Mouse (Mus musculus) stomach, adult 2 months (tissue): ENCODE data around the gene Nectin4. TPM values are rescaled to one million over a fixed set of nuclear protein-coding genes. Genes with fewer than 3 reads are reported as not detected.

Experiments
- polyA plus RNA-seq: library from polyadenylated mRNA; depleted of rRNA; stranded (reverse); fragments of >200 nt; gene quantifications from 2 replicates; pipeline ENCODE4 v1.2.3, GENCODE M21; 2012; rRNA removed

Nectin4 gene
- polyA plus RNA-seq, result 10.8 and 11.6 TPM in 2 replicates

GRCm38 (mm10) chr1:171369845-171370556, at the start of gene Nectin4:
Gene Nectin4 (plus strand): TSS chr1:171370099.

GRCm38 (mm10) chr1:171328839-171329432, 41.0 kb upstream of the Nectin4 start, which contains the start of gene Dedd:
Gene Dedd (plus strand): TSS chr1:171329145.

GRCm38 (mm10) chr1:171345225-171346094, 24.4 kb upstream of the Nectin4 start, which contains the start of the genes Nit1 and Pfdn2:
Gene Nit1 (minus strand): TSS chr1:171345646.
Gene Pfdn2 (plus strand): TSS chr1:171345670.

GRCm38 (mm10) chr1:171360656-171361055, 9.2 kb upstream of the Nectin4 start, which contains the start of gene Klhdc9:
Gene Klhdc9 (minus strand): TSS chr1:171360798.

GRCm38 (mm10) chr1:171388376-171389102, 18.6 kb downstream of the Nectin4 start, which contains the start of gene Arhgap30:
Gene Arhgap30 (plus strand): TSS chr1:171388954.

GRCm38 (mm10) chr1:171410947-171411484, 41.1 kb downstream of the Nectin4 start, which contains the start of gene Usf1:
Gene Usf1 (plus strand): TSS chr1:171411313.

GRCm38 (mm10) chr1:171418660-171419059, 48.8 kb downstream of the Nectin4 start, which contains the start of gene Tstd1:
Gene Tstd1 (plus strand): TSS chr1:171418872.

GRCm38 (mm10) chr1:171437264-171438013, 67.5 kb downstream of the Nectin4 start, which contains the start of gene F11r:
Gene F11r (plus strand): TSS chr1:171437535.

Other genes with a start within 250 kb of the Nectin4 start
- gene Sdhc, start 219.5 kb upstream of the Nectin4 start, polyA plus RNA-seq, result 87.8 and 99.3 TPM in 2 replicates
- 0.87 and 1.1 TPM in 2 replicates for gene Mpz, start 219.4 kb upstream of the Nectin4 start, polyA plus RNA-seq
- 41.3 and 54.6 TPM in 2 replicates for gene Pcp4l1, start 173.8 kb upstream of the Nectin4 start, polyA plus RNA-seq
- 0.04 and 0.11 TPM in 2 replicates for gene Nr1i3, start 156.1 kb upstream of the Nectin4 start, polyA plus RNA-seq
- 20.4 and 21.3 TPM in 2 replicates for gene Tomm40l, start 147.6 kb upstream of the Nectin4 start, polyA plus RNA-seq
- 0.42 and 1.5 TPM in 2 replicates for gene Apoa2, start 145.0 kb upstream of the Nectin4 start, polyA plus RNA-seq
- gene Fcer1g, start 135.7 kb upstream of the Nectin4 start, polyA plus RNA-seq, result 16.4 and 22.5 TPM in 2 replicates
- gene Adamts4, start 119.7 kb upstream of the Nectin4 start, polyA plus RNA-seq, result 2.8 and 2.9 TPM in 2 replicates
- 62.4 and 62.6 TPM in 2 replicates for gene Ndufs2, start 118.7 kb upstream of the Nectin4 start, polyA plus RNA-seq
- 40.4 and 47.1 TPM in 2 replicates for gene B4galt3, start 99.8 kb upstream of the Nectin4 start, polyA plus RNA-seq
- gene Ppox, start 88.9 kb upstream of the Nectin4 start, polyA plus RNA-seq, result 16.4 and 17.4 TPM in 2 replicates
- 19.0 and 19.2 TPM in 2 replicates for gene Usp21, start 82.1 kb upstream of the Nectin4 start, polyA plus RNA-seq
- 8.7 and 9.2 TPM in 2 replicates for gene Ufc1, start 75.1 kb upstream of the Nectin4 start, polyA plus RNA-seq
- gene Dedd, start 41.0 kb upstream of the Nectin4 start, polyA plus RNA-seq, result 16.3 and 18.4 TPM in 2 replicates
- gene Nit1, start 24.5 kb upstream of the Nectin4 start, polyA plus RNA-seq, result 39.2 and 41.0 TPM in 2 replicates
- 1.2 and 1.9 TPM in 2 replicates for gene Pfdn2, start 24.4 kb upstream of the Nectin4 start, polyA plus RNA-seq
- gene Klhdc9, start 9.3 kb upstream of the Nectin4 start, polyA plus RNA-seq, result 0.18 and 0.57 TPM in 2 replicates
- gene Arhgap30, start 18.9 kb downstream of the Nectin4 start, polyA plus RNA-seq, result 1.1 and 1.5 TPM in 2 replicates
- gene Usf1, start 41.2 kb downstream of the Nectin4 start, polyA plus RNA-seq, result 35.3 and 39.4 TPM in 2 replicates
- gene Tstd1, start 48.8 kb downstream of the Nectin4 start, polyA plus RNA-seq, result 26.3 and 54.4 TPM in 2 replicates
- 43.0 and 50.4 TPM in 2 replicates for gene F11r, start 67.4 kb downstream of the Nectin4 start, polyA plus RNA-seq
- gene Alyref2, start 133.4 kb downstream of the Nectin4 start, polyA plus RNA-seq, result 0.88 and 2.0 TPM in 2 replicates
- gene Itln1, start 165.2 kb downstream of the Nectin4 start, polyA plus RNA-seq, result 2.5 and 36.8 TPM in 2 replicates
- gene Cd244a, start 189.1 kb downstream of the Nectin4 start, polyA plus RNA-seq, result 0.10 TPM in 1 of 2 replicates, not detected in the other
- gene Ly9, start 237.3 kb downstream of the Nectin4 start, polyA plus RNA-seq, result 0.12 and 0.25 TPM in 2 replicates